14 mouse cellular contexts compared by ENCODE assay signal in the genomic region with DNA sequence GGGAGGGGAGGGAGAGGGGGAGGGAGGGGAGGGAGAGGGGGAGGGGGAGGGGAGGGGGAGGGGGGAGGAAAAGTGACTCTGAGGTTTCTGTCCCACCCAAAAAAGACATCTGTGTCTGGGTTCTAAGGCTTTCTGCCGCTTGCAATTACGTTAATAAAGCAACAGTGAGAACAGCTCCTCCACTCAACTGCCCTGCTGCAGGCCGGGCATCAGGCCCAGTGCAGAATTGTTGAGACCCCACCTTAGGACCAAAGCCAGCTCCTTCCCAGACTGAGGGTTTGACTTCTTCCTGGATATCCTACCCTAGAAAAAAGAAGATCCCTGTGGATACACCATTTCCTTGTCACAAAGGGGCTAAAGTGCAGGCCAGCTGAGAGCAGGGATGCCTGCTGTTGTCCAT. TPM values are rescaled to one million over a fixed set of nuclear protein-coding genes. Genes with fewer than 3 reads are reported as not detected.
"Had no signal": no experiment of that assay in that cellular context is flagged by ENCODE, and none has a peak within 500 bp of the region (broad histone marks: within the 10 kb centered on the region; RNA-seq: fewer than 3 reads in every experiment).

No protein-coding gene starts in this region.

- DNase-seq: kidney, postnatal 10 days; lung, embryonic 14.5 days; lung, postnatal 10 days; lung, postnatal 4 days; right cerebral cortex, adult 18-20 months; right cerebral cortex, postnatal 25 days; thymus, postnatal 36 days had no signal

- H3K4me2 ChIP-seq: limb, embryonic 15.5 days; liver, embryonic 12.5 days; lung, embryonic 14.5 days; neural tube, embryonic 15.5 days had no signal

- H3K9ac ChIP-seq: limb, embryonic 15.5 days; liver, embryonic 12.5 days; lung, embryonic 14.5 days; neural tube, embryonic 15.5 days had no signal

- H3K36me3 ChIP-seq: limb, embryonic 15.5 days; liver, embryonic 12.5 days; neural tube, embryonic 15.5 days had no signal

- H3K27ac ChIP-seq: left cerebral cortex, adult 2 months; limb, embryonic 15.5 days; liver, embryonic 12.5 days; midbrain, embryonic 10.5 days; neural tube, embryonic 15.5 days had no signal

- ATAC-seq: liver, embryonic 12.5 days had no signal

- H3K9me3 ChIP-seq: limb, embryonic 15.5 days; liver, embryonic 12.5 days; midbrain, embryonic 10.5 days; neural tube, embryonic 15.5 days had no signal

- H3K4me3 ChIP-seq: left cerebral cortex, adult 2 months; limb, embryonic 15.5 days; liver, embryonic 12.5 days; midbrain, embryonic 10.5 days; myocyte; neural tube, embryonic 15.5 days had no signal

- H3K27me3 ChIP-seq: limb, embryonic 15.5 days; neural tube, embryonic 15.5 days had no signal

RNA-seq across cellular contexts. Expression of a gene that starts 9.6 kb away (rescaled TPM):
- polyA plus RNA-seq: liver, embryonic 16.5 days had no signal
